Mouse (Mus musculus) ES-E14 (cell line): ENCODE results near the gene Apobec1. TPM values are rescaled to one million over a fixed set of nuclear protein-coding genes. Genes with fewer than 3 reads are reported as not detected.

Experiments used
- DNase-seq: peaks from one replicate; pipeline ENCODE4 v3.0.0-alpha.2; 2013; ENCODE audit warnings: low read depth, low spot score
- H3K27ac ChIP-seq: 2 replicates; pipeline ENCODE4 v1.5.1; 2012; ENCODE audit warnings: low read depth, mild to moderate bottlenecking, low read length, moderate library complexity, mixed read lengths; ENCODE audit not compliant: poor library complexity, insufficient read depth, severe bottlenecking
- H3K36me3 ChIP-seq: 2 replicates; pipeline ENCODE4 v1.6.1; 2012; ENCODE audit warnings: mild to moderate bottlenecking, low read length, moderate library complexity, mixed read lengths; ENCODE audit not compliant: control insufficient read depth, poor library complexity, insufficient read depth, severe bottlenecking
- H3K4me1 ChIP-seq, 2 experiments: fragments of 150-350 bp in 1 of 2; sonication (generic) in 1 of 2; 2 replicates each; pipeline ENCODE4 v1.6.1; 2012; ENCODE audit warnings: low read length in 2 of 2, mild to moderate bottlenecking in 1 of 2, mixed read lengths in 1 of 2; ENCODE audit not compliant: control insufficient read depth in 2 of 2, insufficient read depth in 2 of 2, poor library complexity in 1 of 2
- H3K4me3 ChIP-seq, 2 experiments: fragments of 150-350 bp in 1 of 2; sonication (generic) in 1 of 2; 2 replicates each; pipeline ENCODE4 v1.5.1; 2012; ENCODE audit warnings: low read length in 2 of 2, low read depth in 1 of 2, mild to moderate bottlenecking in 1 of 2, mixed read lengths in 1 of 2; ENCODE audit not compliant: insufficient read depth in 1 of 2, poor library complexity in 1 of 2, severe bottlenecking in 1 of 2
- H3K9ac ChIP-seq: 2 replicates; pipeline ENCODE4 v1.6.1; 2012; ENCODE audit warnings: low read depth, mild to moderate bottlenecking, low read length, mixed read lengths; ENCODE audit not compliant: poor library complexity, insufficient read depth, severe bottlenecking
- H3K9me3 ChIP-seq: fragments of 150-350 bp; sonication (generic); 2 replicates; pipeline ENCODE4 v1.6.1; 2012; ENCODE audit warnings: low read depth, mild to moderate bottlenecking, low read length; ENCODE audit not compliant: control insufficient read depth, insufficient read depth
- CHD2 ChIP-seq: IDR thresholded peaks from 2 replicates; pipeline ENCODE4 v1.6.1; 2014; ENCODE audit warnings: mild to moderate bottlenecking, low read depth, low read length, inconsistent platforms
- HCFC1 ChIP-seq: IDR thresholded peaks from 2 replicates; pipeline ENCODE4 v1.6.1; 2012; ENCODE audit warnings: low read length, inconsistent platforms, borderline replicate concordance; ENCODE audit not compliant: insufficient read depth
- MAFK ChIP-seq: IDR thresholded peaks from 2 replicates; pipeline ENCODE4 v1.6.1; 2014; ENCODE audit warnings: mild to moderate bottlenecking, low read depth, low read length, inconsistent platforms; ENCODE audit not compliant: insufficient read depth
- ZC3H11A ChIP-seq: IDR thresholded peaks from 2 replicates; pipeline ENCODE4 v1.6.1; 2012; ENCODE audit warnings: low read depth, mild to moderate bottlenecking, inconsistent platforms, low read length, borderline replicate concordance
- ZNF384 ChIP-seq: IDR thresholded peaks from 2 replicates; pipeline ENCODE4 v1.6.1; 2012; ENCODE audit warnings: low read depth, low read length, inconsistent platforms
- in situ Hi-C, 2 experiments: fragments of 600-800 bp; cut with MboI; formaldehyde crosslinking; loops; one replicate each; pipeline ENCODE4 v1.15.1; 2025; ENCODE audit warnings: low sequenced_read_pairs in 2 of 2, inconsistent platforms in 1 of 2; ENCODE audit not compliant: unreplicated experiment in 2 of 2
- total RNA-seq: library from RNA; depleted of rRNA; stranded (reverse); fragments of 300-350 nt; gene quantifications from 2 replicates; pipeline ENCODE4 v1.2.3, GENCODE M21; 2012

The Apobec1 gene
- total RNA-seq, 1 experiment = 5.9 TPM

GRCm38 (mm10) chr6:122555266-122555665 lies 47.0 kb downstream of the Apobec1 start:
- TF ChIP-seq ZNF384 = no peak
- TF ChIP-seq MAFK = no peak
- no peak for TF ChIP-seq HCFC1
- TF ChIP-seq ZC3H11A = no peak
- no peak for TF ChIP-seq CHD2
- no peaks in the 10 kb centered on the region for H3K36me3 ChIP-seq
- H3K4me1 ChIP-seq = peaks cover 0 to 4% of the 10 kb centered on the region in 2 experiments; a peak in 1 of 4 replicates
- no peak overlapping the region for H3K9ac ChIP-seq
- no peaks in the 10 kb centered on the region for H3K9me3 ChIP-seq
- DNase-seq = no peak
- in situ Hi-C loops = no loop called here
- no peak overlapping the region for H3K4me3 ChIP-seq
- no peak overlapping the region for H3K27ac ChIP-seq

- H3K4me3 ChIP-seq = no peak overlapping the region
- no peaks in the 10 kb centered on the region for H3K9me3 ChIP-seq
- H3K4me1 ChIP-seq = peaks cover 0 to 2% of the 10 kb centered on the region in 2 experiments; a peak in 1 of 4 replicates
- H3K9ac ChIP-seq = no peak overlapping the region
- DNase-seq = no peak
- no peaks in the 10 kb centered on the region for H3K36me3 ChIP-seq
- H3K27ac ChIP-seq = no peak overlapping the region
- in situ Hi-C loops = no loop called here
- TF ChIP-seq CHD2 (no peak), ZNF384 (no peak), MAFK (no peak), HCFC1 (no peak), ZC3H11A (no peak)
These were observed 48.1 kb downstream of the Apobec1 start for GRCm38 (mm10) chr6:122554102-122554501.

GRCm38 (mm10) chr6:122553606-122554005 lies 48.6 kb downstream of the Apobec1 start, which contains the start of gene Aicda:
Aicda (plus strand) TSS chr6:122553801.
- in situ Hi-C loops = no loop called here
- no peak for DNase-seq
- Histone ChIP-seq H3K9me3 (no peaks in the 10 kb centered on the region), H3K4me1 (peaks cover 0 to 2% of the 10 kb centered on the region in 2 experiments; a peak in 1 of 4 replicates), H3K27ac (no peak within 1 kb of the TSS), H3K4me3 (no peak within 1 kb of the TSS), H3K9ac (no peak within 1 kb of the TSS), H3K36me3 (no peaks in the 10 kb centered on the region)
- no peak for TF ChIP-seq MAFK
- TF ChIP-seq HCFC1 = no peak
- TF ChIP-seq CHD2 = no peak
- no peak for TF ChIP-seq ZNF384
- TF ChIP-seq ZC3H11A = no peak

- H3K9me3 ChIP-seq = no peaks in the 10 kb centered on the region
- no peak overlapping the region for H3K9ac ChIP-seq
- no peaks in the 10 kb centered on the region for H3K4me1 ChIP-seq
- H3K27ac ChIP-seq = no peak overlapping the region
- in situ Hi-C loops = no loop called here
- TF ChIP-seq CHD2 (no peak), MAFK (no peak), ZC3H11A (no peak), HCFC1 (no peak), ZNF384 (no peak)
- H3K36me3 ChIP-seq = no peaks in the 10 kb centered on the region
- H3K4me3 ChIP-seq = no peak overlapping the region
- no peak for DNase-seq
These were observed 56.3 kb downstream of the Apobec1 start for GRCm38 (mm10) chr6:122545948-122546347.

- in situ Hi-C loops = no loop called here
- no peak for TF ChIP-seq MAFK
- TF ChIP-seq ZC3H11A = no peak
- TF ChIP-seq CHD2 = no peak
- no peak for TF ChIP-seq HCFC1
- no peak for TF ChIP-seq ZNF384
- H3K4me3 ChIP-seq = no peak overlapping the region
- no peaks in the 10 kb centered on the region for H3K9me3 ChIP-seq
- no peak overlapping the region for H3K27ac ChIP-seq
- DNase-seq = no peak
- no peaks in the 10 kb centered on the region for H3K36me3 ChIP-seq
- H3K4me1 ChIP-seq = no peaks in the 10 kb centered on the region
- no peak overlapping the region for H3K9ac ChIP-seq
These were observed 56.9 kb downstream of the Apobec1 start for GRCm38 (mm10) chr6:122545289-122545882.
